Mouse (Mus musculus) kidney, postnatal 14 days (tissue): ENCODE data around the gene Elmod1.

ENCODE experiments used
- DNase-seq: peaks from one replicate; pipeline ENCODE4 v3.0.0; 2022; ENCODE audit warnings: mixed read lengths

Elmod1 gene

DNA sequence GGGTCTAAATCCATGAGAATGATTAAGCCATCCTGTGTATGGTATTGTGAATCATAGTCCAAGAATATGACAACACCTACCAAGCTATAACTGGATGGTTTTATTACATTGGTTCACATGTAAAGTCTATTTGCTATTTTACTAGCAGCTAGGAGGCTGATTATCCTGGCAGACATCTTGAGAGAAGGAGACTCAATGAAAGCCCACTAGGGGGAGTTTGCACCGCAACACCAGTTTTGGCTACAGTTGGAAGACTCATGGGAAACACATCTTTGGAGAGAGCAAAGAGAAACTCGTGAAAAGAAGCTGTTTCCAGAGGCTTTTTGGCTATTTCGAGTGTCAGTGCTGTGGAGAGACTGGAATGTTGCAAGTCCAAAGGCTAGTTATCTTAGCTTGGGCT lies 69.7 kb downstream of the Elmod1 start:
- no peak for DNase-seq

DNA sequence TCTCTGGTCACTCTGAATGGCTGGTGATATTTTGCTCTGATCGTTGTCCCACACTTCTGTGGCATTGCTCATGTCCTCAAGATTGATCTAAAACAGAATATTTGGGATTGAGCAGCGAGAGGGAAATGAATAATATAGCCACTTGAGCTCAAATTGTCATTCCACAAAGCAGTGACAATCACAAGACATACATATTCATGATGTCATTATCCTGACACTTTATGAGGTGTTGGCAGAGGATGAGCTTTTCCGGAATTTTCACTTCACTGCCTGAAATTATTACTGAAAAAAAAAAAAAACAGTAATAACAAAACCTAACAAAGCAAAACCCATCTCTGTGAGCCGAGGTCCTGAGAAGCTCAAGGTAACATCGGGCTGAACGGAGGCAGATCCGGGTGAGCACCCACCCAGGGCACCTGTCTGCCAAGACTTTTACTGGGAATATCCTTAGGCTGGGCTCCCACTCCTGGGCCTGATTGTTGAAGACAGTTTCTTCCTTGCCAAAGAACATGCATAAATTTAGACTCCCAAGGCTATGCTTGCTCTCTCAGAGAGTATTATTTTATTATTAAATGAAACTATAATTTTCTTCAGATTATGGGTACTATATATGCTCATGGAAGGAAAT lies 71.8 kb downstream of the Elmod1 start:
- no peak for DNase-seq

DNA sequence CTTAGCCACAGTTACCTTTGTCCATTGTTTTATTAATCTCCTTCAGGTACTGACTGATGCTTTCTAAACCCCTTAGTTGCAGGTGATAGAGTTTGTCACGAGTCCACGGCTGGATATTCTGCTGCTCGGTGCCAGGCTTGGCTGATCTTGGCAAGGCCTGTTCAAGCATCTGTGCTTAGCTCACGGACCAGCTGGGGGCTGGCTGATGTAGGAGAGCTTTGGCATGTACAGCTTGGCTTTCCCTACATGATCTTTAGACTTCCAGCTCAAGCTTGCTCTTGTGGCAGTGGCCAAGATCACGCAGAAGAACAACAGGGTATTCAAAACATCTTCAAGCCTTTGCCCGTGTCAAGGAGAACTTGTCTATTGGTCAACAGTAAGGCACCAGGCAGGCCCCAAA lies 75.3 kb downstream of the Elmod1 start:
- no peak for DNase-seq

DNA sequence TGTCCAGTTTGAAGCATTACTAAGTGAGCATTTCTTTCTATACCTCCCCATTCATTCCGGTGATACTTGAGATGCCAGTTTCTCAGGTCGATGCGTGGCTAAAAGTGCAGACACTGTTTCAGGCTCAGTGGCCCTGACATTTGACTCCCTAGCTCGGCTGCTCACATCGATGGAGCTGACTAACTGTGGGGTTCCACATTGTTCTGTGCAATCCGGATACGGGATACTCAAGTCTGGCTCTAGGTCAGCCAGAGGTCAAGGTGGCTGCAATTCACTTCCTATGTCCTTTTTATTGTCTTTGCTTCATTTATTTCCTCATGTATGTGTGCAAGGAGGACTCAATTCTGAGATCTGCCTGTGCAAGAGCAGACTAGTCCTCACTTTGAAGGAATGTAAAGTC lies 79.3 kb downstream of the Elmod1 start:
- DNase-seq = no peak

DNA sequence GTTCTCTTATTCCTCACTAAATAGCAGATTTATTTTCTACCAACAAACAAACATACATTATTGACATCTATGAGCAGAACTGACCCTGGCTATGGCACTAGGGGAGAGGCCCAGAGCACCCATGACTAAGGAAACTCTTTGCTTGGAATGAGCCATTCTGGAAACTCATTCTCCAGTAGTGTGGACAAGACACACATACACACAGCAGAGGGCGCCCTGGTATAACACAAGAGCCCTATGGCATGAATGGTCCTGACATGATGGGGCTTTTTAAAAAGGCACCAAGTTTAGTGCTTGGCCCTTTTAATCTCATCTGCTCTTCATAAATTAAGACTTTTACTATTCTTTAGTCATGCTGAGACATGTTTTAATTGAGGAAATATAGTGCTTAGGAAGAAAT lies 85.0 kb downstream of the Elmod1 start:
- DNase-seq = peak; percentile 48

DNA sequence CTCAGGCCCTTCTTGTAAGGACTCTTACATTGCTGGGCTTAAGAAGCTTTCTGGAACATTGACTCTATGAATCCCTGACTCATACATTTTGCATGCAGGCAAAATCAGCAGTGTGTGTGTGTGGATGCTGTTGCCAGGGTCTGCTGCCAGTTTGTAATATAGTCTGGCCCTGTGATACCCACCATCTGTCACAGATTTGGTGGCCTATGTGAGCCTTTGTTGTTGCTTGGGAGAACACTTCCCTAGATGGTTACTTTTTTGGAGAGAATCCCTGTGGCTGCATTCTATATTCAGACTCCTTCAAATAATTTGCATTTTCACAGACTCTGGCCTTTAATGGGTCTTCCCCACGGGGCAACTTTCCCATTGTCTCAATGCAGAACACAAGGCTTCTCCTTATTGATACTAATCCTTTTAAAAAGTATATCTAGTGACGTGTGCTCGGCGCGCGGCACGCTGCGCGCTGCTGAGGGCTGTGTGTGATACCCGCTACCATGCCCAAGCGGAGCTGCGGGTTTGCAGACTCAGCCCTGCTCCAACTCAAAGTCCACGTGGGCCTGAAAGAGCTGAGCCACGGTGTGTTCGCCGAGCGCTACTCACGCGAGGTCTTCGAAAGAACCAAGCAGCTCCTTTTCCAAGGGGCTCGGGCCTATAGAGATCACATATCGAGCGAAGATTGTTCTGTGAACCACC lies 91.4 kb downstream of the Elmod1 start:
- DNase-seq = no peak

DNA sequence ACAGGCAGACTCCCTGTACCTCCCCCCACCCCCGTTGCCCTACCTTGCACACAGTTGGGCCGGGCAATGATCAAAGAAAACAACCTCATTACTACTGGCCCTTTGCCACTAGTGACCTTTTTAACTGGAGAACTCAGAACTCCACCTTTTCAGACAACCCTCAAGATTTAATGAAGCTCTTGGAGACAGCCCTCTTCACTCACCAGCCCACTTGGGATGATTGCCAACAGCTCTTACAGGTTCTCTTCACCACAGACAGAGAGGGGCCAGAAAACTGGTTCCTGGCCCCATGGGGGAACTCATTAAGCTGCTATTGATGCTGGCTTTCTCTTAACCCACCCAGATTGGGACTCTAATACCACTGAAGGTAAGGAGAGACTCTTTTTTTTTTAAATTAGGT lies 97.7 kb downstream of the Elmod1 start:
- peak; percentile 6 for DNase-seq

DNA sequence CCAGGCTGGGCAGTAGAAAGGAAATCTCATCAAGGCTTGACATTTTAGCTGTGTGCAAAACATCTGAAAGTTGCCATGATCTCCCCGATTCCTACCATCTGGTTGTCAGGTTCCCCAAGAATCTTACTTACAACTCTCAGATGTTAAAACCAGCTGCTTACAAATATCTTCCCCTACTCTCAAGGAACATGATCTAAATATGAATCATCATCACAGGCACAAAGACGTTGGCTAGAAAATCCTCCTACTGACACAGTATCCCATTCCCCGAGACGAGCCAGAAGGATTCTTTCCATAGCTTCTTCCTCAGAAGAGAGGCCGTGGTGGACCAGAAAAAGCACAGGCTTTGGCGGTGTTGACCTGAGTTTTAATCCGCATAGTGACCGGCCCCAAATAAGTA lies 101.9 kb downstream of the Elmod1 start:
- DNase-seq = no peak
